8 mouse cellular contexts compared by ENCODE assay signal in genomic region chr7:12977682-12978389, GRCm38 (mm10). TPM values are rescaled to one million over a fixed set of nuclear protein-coding genes. Genes with fewer than 3 reads are reported as not detected.
DNase-seq lines count a peak whose midpoint lies in the region; ATAC-seq lines count a peak whose summit lies in the region.

Zfp446 (plus strand) TSS chr7:12977848.

- H3K27ac ChIP-seq in hindbrain, embryonic 16.5 days (ENCODE audit: low read depth, low read length), result peak within 1 kb of the TSS; percentile 97
- peak within 1 kb of the TSS; percentile 90 for H3K27ac ChIP-seq in macrophage

- peak; percentile 95 for DNase-seq in WW6 (ENCODE audit: low read depth, low spot score)
- peak; percentile 93 to 98 for DNase-seq in cerebellum, postnatal 4 days (ENCODE audit: low spot score in 2 of 2)
- peak; percentile 99 for DNase-seq in gastrocnemius, adult 18-20 months (ENCODE audit: low spot score)
- peak; percentile 99 for DNase-seq in left cerebral cortex, adult 18-20 months (ENCODE audit: low spot score in 2 of 2)
- DNase-seq in right cerebral cortex, adult 18-20 months, result peak; percentile 100
- DNase-seq in urinary bladder, postnatal 10 days (ENCODE audit: low spot score), result peak; percentile 97

- ATAC-seq in hindbrain, embryonic 16.5 days, result peak; percentile 98

- WGBS in hindbrain, embryonic 16.5 days, result 0% methylated on average over 49 of the region's 49 CpGs
- WGBS in macrophage (ENCODE audit: missing documents), result 0% methylated on average over 49 of the region's 49 CpGs

- no peaks in the 10 kb centered on the region for H3K36me3 ChIP-seq in hindbrain, embryonic 16.5 days (ENCODE audit: control insufficient read depth, insufficient read depth, low read length)
- no peaks in the 10 kb centered on the region for H3K36me3 ChIP-seq in macrophage (ENCODE audit: inconsistent target)

- peak within 1 kb of the TSS; percentile 73 for H3K4me2 ChIP-seq in hindbrain, embryonic 16.5 days (ENCODE audit: low read length)

- no peaks in the 10 kb centered on the region for H3K79me2 ChIP-seq in macrophage (ENCODE audit: inconsistent target)

- no peaks in the 10 kb centered on the region for H3K27me3 ChIP-seq in hindbrain, embryonic 16.5 days (replicated peaks; ENCODE audit: control insufficient read depth, insufficient read depth, low read length)

- H3K4me3 ChIP-seq in hindbrain, embryonic 16.5 days (ENCODE audit: low read length), result peak within 1 kb of the TSS; percentile 65
- peak within 1 kb of the TSS; percentile 70 for H3K4me3 ChIP-seq in macrophage (ENCODE audit: inconsistent target)

- peak within 1 kb of the TSS; percentile 76 for H3K9ac ChIP-seq in hindbrain, embryonic 16.5 days (ENCODE audit: low read depth, low read length)

- peaks cover 11% of the 10 kb centered on the region for H3K4me1 ChIP-seq in hindbrain, embryonic 16.5 days (ENCODE audit: control insufficient read depth, insufficient read depth, low read depth, low read length)

- no peaks in the 10 kb centered on the region for H3K9me3 ChIP-seq in hindbrain, embryonic 16.5 days (ENCODE audit: control insufficient read depth, low read length)

RNA-seq across cellular contexts. Expression of gene Zfp446, which starts in this region (rescaled TPM):
- 1 to 10 TPM; 1.9 to 2.1 TPM for total RNA-seq in gastrocnemius, adult 18-20 months (2021)
- 11.9 and 12.4 TPM in 2 replicates for polyA plus RNA-seq in hindbrain, embryonic 16.5 days (2015; fragmentation: Nextera tagmentation; extraction: Ambion mirVana)
- 1 to 10 TPM; 7.9 to 8.1 TPM for total RNA-seq in left cerebral cortex, adult 18-20 months (2021)
- total RNA-seq in macrophage (2018; cell fraction: chromatin; rRNA removed), result 10 to 100 TPM in 1 of 26 experiments, 1 to 10 TPM in 22, under 1 TPM in 3; 0.53 to 10.4 (median 4.5) TPM
- total RNA-seq in macrophage (2018; cell fraction: cytosol; rRNA removed), result 1 to 10 TPM in 23 of 26 experiments, under 1 TPM in 3; 0.57 to 2.7 (median 1.9) TPM
- total RNA-seq in macrophage (2018; cell fraction: nucleus; rRNA removed), result 1 to 10 TPM in 25 of 26 experiments, under 1 TPM in 1; 0.69 to 9.5 (median 3.7) TPM
- polyA plus RNA-seq in macrophage (2018), result 1.6 to 1.8 TPM (median 1.7 TPM) in 3 replicates

Comparison
In these comparisons a context has a peak if more than half of its experiments do, and no peak if none do; other contexts are left out.
1. Peak in every context shown above with its lines: DNase-seq, ATAC-seq, H3K4me3 ChIP-seq and H3K27ac ChIP-seq.